Mouse (Mus musculus): ENCODE results near the gene Arpp19. TPM values are rescaled to one million over a fixed set of nuclear protein-coding genes. Genes with fewer than 3 reads are reported as not detected.

Gene Arpp19
- polyA plus RNA-seq, 1 experiment: 189 TPM

DNA sequence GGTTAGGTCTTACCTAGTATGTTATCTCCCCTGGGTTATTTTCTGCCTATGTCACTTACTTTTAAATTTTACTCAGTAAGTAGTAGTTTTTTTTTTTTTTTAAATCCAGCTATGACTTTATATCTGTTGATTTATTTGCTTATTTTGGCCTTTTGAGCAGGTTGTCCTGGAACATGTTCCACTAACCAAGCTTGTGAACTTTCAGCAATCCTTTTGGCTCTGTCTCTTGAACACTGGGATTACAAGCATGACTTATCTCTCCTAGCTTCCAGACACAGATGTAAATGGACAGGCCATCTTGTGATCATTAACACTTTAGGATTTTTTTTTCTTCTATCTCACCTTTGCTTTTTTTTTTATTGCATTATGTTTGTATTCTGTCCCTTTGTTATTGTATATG, 9.7 kb downstream of the Arpp19 start:
- H3K4me3 ChIP-seq (replicated peaks; ENCODE audit: control insufficient read depth, low read depth, low read length): no peak overlapping the region
- no peak for TF ChIP-seq CTCF (IDR thresholded peaks at IDR 0.05; ENCODE audit: control insufficient read depth, insufficient read depth, low read length)
- no peak for TF ChIP-seq POLR2A (IDR thresholded peaks at IDR 0.05; ENCODE audit: borderline replicate concordance, control insufficient read depth, low read depth, low read length)
- no peak overlapping the region for H3K27ac ChIP-seq (ENCODE audit: control insufficient read depth, insufficient read depth, low read depth, low read length, poor library complexity)
- no peaks in the 10 kb centered on the region for H3K4me1 ChIP-seq (ENCODE audit: control insufficient read depth, insufficient read depth, low read length)

DNA sequence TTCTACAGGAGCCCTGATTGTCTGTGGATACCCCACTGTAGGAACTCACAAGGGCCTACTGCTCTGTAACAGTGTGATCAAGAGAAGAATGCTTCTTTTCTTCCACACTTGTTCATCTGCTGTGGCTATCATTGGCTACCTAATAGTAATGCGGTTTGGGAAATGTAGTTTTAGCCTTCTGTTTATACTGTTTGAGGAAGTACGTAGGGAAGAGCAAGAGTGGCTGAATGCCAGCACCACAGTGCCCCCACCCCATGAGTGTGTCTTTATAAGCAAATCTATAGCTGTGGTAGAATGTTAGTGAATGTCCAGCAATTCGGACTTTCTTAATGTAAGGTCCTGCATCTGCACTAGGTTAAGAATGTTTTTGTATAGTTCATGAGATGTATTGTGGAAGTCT, 11.7 kb downstream of the Arpp19 start:
- Histone ChIP-seq H3K4me1 (ENCODE audit: control insufficient read depth, insufficient read depth, low read length) (no peaks in the 10 kb centered on the region), H3K27ac (ENCODE audit: control insufficient read depth, insufficient read depth, low read depth, low read length, poor library complexity) (no peak overlapping the region), H3K4me3 (replicated peaks; ENCODE audit: control insufficient read depth, low read depth, low read length) (no peak overlapping the region)
- TF ChIP-seq POLR2A (IDR thresholded peaks at IDR 0.05; ENCODE audit: borderline replicate concordance, control insufficient read depth, low read depth, low read length): no peak
- TF ChIP-seq CTCF (IDR thresholded peaks at IDR 0.05; ENCODE audit: control insufficient read depth, insufficient read depth, low read length): no peak
- WGBS: 26% methylated on average over 3 of the region's 3 CpGs

DNA sequence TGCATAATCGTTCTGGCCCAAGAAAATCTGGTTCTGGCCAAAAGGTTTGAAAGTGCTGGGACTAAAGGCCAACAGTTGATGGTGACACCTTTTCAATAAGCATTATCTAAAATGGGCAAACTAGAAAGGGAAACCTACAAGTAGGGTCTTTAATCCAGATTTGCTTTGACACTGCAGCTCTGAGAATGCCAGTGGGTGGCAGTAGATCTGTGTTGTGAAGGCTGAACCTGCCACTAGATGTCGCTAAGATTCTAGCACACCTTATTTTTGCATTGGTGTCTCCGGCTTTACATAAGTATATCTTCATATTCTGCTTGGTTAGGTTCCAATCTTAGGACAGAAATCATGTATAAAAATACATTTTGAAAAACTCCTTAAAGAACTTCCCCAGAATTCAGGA, 12.6 kb downstream of the Arpp19 start:
- H3K4me1 ChIP-seq (ENCODE audit: control insufficient read depth, insufficient read depth, low read length): no peaks in the 10 kb centered on the region
- H3K27ac ChIP-seq (ENCODE audit: control insufficient read depth, insufficient read depth, low read depth, low read length, poor library complexity): no peak overlapping the region
- TF ChIP-seq POLR2A (IDR thresholded peaks at IDR 0.05; ENCODE audit: borderline replicate concordance, control insufficient read depth, low read depth, low read length) (no peak), CTCF (IDR thresholded peaks at IDR 0.05; ENCODE audit: control insufficient read depth, insufficient read depth, low read length) (peak; percentile 81)
- H3K4me3 ChIP-seq (replicated peaks; ENCODE audit: control insufficient read depth, low read depth, low read length): no peak overlapping the region
- WGBS: 14% methylated on average over 3 of the region's 3 CpGs

DNA sequence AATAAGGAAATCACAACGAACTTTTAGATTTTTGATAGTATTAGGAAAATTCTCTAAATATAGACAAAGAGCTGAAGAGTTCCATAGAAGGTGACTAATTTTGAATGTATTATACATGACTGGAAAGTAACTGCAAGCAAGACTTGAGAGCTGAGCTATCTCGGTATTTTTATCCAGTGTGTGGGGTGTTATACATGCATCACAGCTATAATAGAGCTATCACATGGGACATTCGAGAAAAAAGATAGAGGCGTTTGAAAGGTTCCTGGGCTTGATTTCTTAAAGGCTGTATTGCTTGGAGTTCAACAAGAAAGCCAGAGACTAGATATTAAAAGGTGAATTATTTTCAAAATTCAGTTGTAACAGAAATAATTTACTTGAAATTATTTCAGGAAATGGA, 14.4 kb downstream of the Arpp19 start:
- TF ChIP-seq CTCF (IDR thresholded peaks at IDR 0.05; ENCODE audit: control insufficient read depth, insufficient read depth, low read length) (no peak), POLR2A (IDR thresholded peaks at IDR 0.05; ENCODE audit: borderline replicate concordance, control insufficient read depth, low read depth, low read length) (no peak)
- Histone ChIP-seq H3K4me1 (ENCODE audit: control insufficient read depth, insufficient read depth, low read length) (no peaks in the 10 kb centered on the region), H3K4me3 (replicated peaks; ENCODE audit: control insufficient read depth, low read depth, low read length) (no peak overlapping the region), H3K27ac (ENCODE audit: control insufficient read depth, insufficient read depth, low read depth, low read length, poor library complexity) (no peak overlapping the region)
- whole genome bisulfite sequencing: 80% methylated on average over 4 of the region's 4 CpGs

DNA sequence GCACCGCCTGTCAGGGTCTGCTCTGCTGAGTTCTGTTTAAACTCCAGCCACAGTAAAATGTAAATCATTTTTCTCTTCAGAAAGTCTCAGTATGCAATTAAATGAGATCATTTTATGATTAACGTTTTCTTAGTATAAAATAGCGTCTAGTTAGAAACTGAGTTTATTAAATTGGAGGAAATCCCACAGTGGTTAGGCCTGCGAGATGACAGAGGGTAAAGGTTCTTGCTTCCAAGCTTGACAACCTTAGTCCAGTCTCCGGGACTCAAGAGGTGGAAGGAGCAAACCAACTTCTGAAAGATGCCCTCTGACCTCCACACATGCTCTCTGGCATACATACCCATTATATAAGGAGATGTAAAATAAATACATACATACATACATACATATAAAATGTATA, 17.6 kb downstream of the Arpp19 start:
- Histone ChIP-seq H3K4me1 (ENCODE audit: control insufficient read depth, insufficient read depth, low read length) (no peaks in the 10 kb centered on the region), H3K4me3 (replicated peaks; ENCODE audit: control insufficient read depth, low read depth, low read length) (no peak overlapping the region), H3K27ac (ENCODE audit: control insufficient read depth, insufficient read depth, low read depth, low read length, poor library complexity) (no peak overlapping the region)
- 90% methylated on average over 5 of the region's 5 CpGs for WGBS
- no peak for TF ChIP-seq CTCF (IDR thresholded peaks at IDR 0.05; ENCODE audit: control insufficient read depth, insufficient read depth, low read length)
- no peak for TF ChIP-seq POLR2A (IDR thresholded peaks at IDR 0.05; ENCODE audit: borderline replicate concordance, control insufficient read depth, low read depth, low read length)

DNA sequence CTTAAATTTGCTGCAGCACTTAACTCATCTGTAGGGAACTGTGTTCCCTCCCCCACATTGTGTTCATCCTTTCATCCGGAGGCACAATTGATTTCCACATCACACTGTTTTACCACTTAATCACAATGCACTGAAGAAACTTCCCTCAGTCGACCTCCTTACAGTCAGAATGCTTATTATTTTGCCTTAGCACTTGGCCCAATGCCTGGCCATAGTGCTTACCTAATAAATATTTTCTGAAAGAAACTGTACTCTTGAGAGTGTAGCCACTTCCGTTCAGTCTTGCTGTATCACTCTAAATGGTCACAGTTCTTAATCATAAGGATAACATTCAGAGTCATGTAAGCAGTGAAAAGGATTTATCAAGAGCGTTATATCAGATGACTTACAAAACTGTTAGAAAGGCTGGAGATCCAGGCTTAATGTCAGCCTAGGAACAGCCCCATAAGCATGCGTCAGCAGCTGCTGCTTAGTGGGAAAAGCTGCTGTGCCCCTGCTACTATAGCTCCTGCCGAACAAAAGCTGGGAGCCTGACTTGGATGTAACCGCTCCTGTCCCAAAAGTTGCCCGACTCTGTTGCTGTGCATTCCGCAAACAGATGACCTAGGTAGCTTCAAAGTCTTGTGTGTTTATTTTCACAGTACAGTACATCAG, 27.4 kb downstream of the Arpp19 start:
- Histone ChIP-seq H3K4me3 (replicated peaks; ENCODE audit: control insufficient read depth, low read depth, low read length) (no peak overlapping the region), H3K27ac (ENCODE audit: control insufficient read depth, insufficient read depth, low read depth, low read length, poor library complexity) (0 out of 2 replicates have a peak overlapping the region, but pooled peaks have one; percentile 18), H3K4me1 (ENCODE audit: control insufficient read depth, insufficient read depth, low read length) (no peaks in the 10 kb centered on the region; the same call in 1 of the 2 replicates)
- 49% methylated on average over 9 of the region's 9 CpGs for WGBS
- TF ChIP-seq CTCF (IDR thresholded peaks at IDR 0.05; ENCODE audit: control insufficient read depth, insufficient read depth, low read length) (no peak), POLR2A (IDR thresholded peaks at IDR 0.05; ENCODE audit: borderline replicate concordance, control insufficient read depth, low read depth, low read length) (no peak)

DNA sequence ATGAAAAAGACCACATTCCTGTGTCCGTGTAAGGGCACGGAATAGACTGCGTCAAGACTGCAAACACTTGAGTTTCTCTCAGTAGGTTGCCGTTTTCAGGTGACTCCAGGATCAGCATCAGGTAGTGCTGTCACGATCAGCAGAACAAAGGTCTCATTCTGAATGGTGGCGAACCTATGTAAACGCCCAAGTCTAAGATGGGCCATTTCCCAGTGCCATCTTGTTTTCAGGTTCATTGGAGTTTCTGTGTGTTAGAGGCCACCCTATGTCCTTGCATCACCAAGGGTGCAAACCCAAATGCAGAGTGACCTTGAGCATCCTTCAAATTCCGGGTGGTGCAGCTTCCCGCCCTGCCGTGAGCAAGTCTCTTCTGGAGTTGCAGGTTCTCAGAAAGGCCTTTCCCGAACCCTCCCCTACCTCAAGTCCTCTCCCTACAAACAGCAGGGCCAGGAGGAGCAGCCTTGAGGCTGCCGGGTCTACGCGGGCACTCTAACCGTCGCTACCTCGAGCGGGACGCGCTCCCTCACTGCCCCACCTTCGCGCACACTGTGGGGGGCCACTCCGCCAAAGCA, 33.1 kb downstream of the Arpp19 start, which contains the start of gene Myo5a:
Myo5a (plus strand) TSS at position 559 of the 572 bp plus-strand sequence.
- H3K4me3 ChIP-seq (replicated peaks; ENCODE audit: control insufficient read depth, low read depth, low read length): peak within 1 kb of the TSS; percentile 79
- TF ChIP-seq CTCF (IDR thresholded peaks at IDR 0.05; ENCODE audit: control insufficient read depth, insufficient read depth, low read length) (no peak), POLR2A (IDR thresholded peaks at IDR 0.05; ENCODE audit: borderline replicate concordance, control insufficient read depth, low read depth, low read length) (no peak)
- H3K27ac ChIP-seq (ENCODE audit: control insufficient read depth, insufficient read depth, low read depth, low read length, poor library complexity): peak within 1 kb of the TSS; percentile 97
- H3K4me1 ChIP-seq (ENCODE audit: control insufficient read depth, insufficient read depth, low read length): no peaks in the 10 kb centered on the region; the same call in 1 of the 2 replicates
- WGBS: 28% methylated on average over 23 of the region's 23 CpGs

DNA sequence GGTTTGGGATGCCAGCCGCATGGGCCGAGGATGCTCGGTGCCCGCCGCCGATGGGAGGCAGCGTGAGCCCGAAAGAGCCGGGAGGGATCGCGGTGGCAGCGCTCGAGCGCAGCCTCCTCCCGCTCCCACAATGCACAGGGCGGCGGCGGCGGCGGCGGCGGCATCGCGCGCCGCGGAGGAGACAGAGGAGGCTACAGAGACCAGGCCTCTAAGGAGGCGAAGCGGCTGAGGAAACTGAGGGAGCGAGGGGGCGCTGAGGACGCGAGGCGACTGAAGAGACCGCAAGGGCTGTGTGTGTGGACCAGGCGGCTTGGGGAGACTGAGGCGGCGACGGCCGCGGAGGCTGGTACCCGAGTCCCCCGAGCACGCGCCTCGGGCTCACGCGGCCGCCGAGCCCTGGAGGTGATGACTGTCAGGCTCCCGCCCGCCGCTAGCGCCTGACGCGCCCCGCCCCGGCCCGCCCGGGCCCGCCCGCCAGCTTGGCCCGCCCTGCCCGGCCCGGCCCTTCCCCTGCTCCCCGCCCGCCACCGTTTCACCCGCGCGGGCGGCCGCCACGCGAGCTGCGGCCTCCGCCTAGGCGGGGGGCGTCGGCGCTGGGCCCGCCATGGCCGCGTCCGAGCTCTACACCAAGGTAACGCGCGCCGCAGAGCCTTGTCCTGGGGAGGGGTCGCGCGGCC, 33.8 kb downstream of the Arpp19 start:
- H3K4me3 ChIP-seq (replicated peaks; ENCODE audit: control insufficient read depth, low read depth, low read length): peak overlapping the region; percentile 79
- under 1% methylated on average over 87 of the region's 92 CpGs for WGBS
- no peaks in the 10 kb centered on the region; the same call in 1 of the 2 replicates for H3K4me1 ChIP-seq (ENCODE audit: control insufficient read depth, insufficient read depth, low read length)
- TF ChIP-seq CTCF (IDR thresholded peaks at IDR 0.05; ENCODE audit: control insufficient read depth, insufficient read depth, low read length): 0 out of 2 replicates have a peak, but pooled peaks have one; percentile 3
- peak; percentile 44; the same call in 1 of the 2 replicates for TF ChIP-seq POLR2A (IDR thresholded peaks at IDR 0.05; ENCODE audit: borderline replicate concordance, control insufficient read depth, low read depth, low read length)
- H3K27ac ChIP-seq (ENCODE audit: control insufficient read depth, insufficient read depth, low read depth, low read length, poor library complexity): peak overlapping the region; percentile 97
